Mouse (Mus musculus): ENCODE measurements at regions not wholly inside any gene's neighbourhood (a gene's known extent, or its start where the extent isn't known, plus 50 kb on each side); places are given as distances from the start of the nearest gene placed in this dataset.

DNA sequence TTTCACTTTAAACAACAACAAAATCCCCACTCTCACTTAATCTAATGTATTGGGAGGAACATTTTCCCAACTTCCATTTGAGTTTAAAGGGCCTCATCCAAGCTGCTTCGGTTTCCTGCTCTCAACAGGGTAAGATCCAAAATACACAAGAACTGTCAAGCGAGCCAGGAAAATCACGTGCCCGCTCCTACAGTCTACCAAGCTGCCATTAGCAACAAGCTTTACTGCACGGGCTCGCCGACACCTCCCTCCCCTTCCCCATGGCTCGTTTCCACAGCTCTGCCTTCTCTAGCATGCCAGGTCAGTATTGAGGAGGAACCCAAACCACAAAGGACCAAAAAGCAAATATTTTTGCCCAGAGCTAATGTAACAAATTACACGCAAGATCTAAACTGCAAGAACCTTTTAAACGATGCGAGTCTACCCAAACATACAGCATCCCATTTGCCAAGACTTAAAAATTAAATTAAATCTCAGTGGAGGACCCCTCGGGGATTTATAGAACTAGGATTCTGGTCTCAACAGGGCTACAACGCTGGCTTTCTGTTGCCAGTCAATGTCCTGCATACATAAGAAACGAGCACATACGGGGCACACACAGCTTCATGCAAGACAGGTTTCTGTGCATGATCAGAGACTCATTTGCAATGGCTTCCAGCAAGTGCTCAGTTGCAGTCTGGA, 435.4 kb upstream of the Jarid2 start:
- DNase-seq (ENCODE audit: low spot score): no peak

DNA sequence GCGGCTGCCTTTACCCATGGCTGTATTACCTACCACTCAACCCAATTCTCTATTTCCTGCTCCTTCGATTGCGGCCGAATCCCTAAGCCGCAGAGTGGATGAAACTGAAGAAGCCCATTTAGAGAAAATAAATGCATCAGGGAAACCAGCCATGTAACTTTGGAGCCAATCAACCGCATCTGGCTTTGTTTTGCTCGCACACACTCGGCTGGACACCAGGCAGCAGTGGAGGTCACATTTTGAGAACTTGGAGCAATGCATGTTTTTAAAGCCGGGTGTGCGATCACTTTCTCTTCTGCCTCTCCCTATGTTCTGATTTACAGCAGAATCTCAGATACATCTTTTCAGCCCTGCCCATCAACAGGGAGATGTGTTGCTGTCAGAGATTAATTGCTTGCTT, 433.7 kb upstream of the Jarid2 start:
- no peak for DNase-seq (ENCODE audit: low spot score)

DNA sequence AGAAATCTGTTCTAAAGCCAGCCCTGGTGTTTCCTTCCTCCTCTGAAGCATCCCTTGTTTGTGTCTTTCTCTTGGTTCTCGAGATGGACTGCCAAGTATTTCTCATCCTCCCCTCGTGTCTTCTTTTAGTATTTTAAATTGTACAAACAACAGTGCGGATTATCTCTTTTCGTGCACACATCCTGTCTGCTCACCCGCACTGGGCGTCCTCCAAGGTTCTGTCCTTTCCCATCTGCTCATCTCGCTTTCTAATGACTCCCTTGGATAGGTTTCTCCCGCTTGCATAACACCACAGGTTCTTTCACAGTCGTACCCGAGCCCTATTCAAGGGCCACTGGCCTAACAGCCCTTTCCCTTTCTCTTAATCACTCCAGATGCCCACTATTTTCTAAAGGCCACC, 428.7 kb upstream of the Jarid2 start:
- DNase-seq (ENCODE audit: low spot score): no peak

DNA sequence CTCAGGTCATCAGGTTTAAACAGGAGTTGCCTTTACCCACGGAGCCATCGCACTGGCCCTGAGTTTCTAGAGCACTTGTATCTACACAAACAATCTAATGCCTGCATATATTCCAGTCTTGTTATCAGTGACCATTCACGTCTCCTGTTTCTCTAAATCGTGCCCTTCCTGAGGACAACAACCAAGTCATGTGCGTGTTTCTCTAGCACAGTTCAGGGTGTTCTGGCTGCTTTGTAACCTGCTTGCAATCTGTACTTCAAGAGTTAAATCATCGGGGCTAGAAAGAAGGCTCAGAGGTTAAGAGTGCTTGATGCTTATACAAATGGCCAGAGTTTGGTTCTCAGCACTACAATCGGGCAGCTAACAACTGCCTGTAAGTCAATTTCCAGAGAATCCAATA, 428.1 kb upstream of the Jarid2 start:
- no peak for DNase-seq (ENCODE audit: low spot score)

DNA sequence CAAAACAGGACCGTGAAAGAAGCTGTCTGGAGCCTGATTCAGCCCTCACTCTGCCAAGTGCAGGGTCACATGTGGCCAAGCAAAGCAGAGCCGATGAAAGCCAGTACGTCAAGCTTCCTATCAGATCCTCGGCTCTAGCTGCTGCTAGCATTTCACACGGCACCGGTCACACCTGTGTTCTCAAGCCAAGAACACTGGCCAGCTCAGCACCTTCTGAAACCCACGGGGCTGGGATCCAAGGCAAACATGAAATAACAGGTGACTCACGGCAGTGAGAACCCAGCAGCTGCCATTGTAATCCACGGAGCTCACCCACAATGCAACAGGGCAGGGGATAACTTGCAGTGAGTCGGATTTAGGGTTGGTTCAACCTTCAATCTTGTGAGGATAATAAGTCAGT, 427.3 kb upstream of the Jarid2 start:
- peak; percentile 33 for DNase-seq (ENCODE audit: low spot score)

DNA sequence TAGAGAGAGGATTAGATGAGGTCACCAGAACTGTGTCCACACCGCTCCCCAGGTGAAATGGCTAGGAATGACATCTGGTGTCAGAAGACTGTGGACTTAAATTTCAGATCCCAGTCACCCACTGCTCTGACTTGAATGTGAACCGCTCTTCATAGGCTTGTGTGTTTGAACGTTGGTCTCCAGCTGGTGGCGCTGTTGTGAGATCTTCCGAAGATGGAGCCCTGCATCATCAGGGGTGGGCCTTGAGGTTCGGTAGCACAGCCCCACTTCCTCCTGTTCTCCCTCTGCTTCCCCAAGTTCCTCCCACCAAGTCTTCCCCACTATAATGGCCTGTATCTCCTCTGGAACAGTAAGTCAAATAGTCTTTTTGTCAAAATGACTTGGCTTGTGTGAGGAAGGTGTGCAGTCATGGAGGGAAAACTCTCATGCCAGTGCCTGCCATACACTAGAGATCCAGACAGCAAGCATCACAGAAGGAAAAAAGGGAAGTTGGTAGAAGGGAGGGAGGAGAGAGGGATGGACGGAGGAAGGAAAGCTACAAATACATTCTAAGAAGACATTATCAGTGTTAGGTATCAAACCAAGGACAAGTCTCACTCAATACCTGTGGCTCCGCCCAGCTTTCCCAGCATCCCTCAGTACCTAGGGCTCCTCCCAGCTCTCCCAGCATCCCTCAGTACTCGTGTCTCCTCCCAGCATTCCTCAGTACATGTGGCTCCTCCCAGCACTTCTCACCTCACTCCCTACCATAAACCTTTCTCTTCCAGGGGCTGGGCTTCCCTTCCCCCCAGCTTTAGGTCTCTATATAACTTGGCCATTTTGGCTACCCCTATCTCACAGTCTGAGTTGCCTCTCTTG, 423.9 kb upstream of the Jarid2 start:
- no peak for DNase-seq (ENCODE audit: low spot score)

DNA sequence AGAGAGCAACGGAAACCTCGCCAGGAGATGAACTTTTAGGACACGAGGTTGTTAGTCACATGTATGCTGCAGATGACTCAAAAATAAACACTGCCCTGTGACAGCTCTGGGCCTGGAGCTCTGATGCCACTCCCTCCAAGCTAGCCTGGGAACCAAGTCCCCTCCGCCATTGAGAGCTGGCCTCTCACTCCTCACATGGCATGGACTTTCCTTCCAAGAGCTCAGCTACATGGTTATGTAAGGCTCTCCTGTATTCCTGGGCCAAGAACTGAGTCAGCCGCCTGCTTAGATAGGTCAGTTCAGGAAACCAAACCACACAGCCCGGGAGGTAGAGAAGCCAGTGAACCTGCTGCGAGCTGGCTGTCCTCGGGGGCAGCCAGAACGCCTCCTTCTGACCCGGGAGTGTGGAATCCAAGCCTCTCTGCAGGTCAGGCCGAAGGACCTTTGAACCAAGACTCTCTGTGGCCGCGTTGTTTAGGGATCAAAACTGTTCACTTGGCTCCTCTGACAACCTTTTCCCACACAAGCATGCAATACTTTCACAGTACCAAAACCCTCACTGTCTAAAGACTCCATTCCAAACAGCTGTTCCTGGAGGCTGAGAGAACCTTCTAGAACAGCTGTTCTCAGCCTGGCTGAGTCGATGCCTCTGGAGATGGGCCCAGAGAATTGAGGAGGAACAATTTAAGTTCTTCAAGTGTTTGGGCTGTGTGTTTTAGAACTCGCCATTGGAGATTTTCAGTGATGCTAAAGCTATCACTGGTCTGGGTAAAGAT, 422.8 kb upstream of the Jarid2 start:
- DNase-seq (ENCODE audit: low spot score): peak; percentile 80

DNA sequence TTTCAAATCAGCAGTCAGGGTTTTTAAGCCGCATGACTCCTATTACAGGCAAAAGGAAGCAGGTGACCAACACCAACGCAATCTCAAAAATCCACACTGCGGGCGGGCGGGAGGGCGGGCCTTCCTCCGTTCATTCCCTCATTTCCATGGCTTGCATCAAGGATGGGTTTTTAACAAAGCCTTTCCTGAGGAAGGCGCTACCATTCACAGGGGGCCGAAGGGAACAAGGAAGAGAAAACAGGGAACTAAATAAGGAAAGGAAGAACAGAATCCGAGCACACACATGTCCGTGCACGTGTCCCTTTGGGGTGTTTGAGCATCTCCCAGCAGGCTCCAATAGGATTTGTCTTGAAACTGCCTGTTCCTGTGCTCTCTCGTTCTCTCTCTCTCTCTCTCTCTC, 421.0 kb upstream of the Jarid2 start:
- no peak for DNase-seq (ENCODE audit: low spot score)

DNA sequence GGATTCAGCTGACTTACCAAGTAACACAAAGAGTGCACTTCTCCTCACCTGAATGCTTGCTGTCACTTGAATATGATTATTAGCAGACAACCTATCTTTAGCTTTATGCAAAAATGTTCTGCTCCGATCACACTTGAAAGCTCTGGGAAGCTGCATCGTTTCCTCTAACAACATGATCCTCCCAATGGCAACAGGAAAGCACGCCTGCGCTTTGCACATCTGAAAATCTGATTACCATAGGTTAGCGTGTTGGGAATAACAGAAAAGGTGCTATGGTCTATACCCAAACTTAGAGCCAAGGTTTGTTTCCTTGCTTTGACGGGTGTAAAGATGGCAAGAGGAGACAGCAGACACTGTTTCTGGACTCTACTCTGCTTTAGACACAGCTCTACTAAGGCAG, 417.0 kb upstream of the Jarid2 start:
- DNase-seq (ENCODE audit: low spot score): no peak

DNA sequence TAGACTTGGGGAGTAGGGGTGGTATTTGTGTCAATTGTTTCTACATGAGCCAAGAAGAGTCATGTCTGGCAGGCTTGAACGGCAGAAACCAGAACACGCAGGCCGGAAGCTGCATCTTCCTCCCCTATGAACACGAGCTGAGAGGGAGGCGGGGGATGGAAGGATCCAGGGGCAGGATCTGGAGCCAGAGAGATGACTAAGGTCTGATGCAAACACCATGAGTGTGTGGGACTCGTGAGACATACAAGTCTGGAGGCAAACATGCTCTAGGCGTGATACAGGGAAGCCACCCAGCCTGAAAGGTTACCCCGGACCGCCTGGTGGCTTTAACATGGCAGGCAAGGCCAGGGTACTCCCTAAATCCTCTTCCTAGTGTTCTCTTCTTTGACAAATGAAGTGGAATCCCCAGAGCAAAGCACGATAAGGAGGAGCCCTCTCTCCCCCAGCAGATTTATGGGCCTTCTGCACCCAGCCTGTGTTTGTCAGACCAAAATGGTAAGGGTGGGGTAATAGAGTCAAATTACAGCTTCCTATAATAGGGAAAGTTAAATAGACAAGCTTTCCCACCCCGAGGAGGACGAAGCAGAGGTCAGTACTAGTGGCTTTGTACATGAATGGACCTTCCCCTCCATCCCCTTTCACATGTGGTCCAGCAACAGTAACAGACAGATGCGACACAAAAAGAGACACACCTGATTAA, 412.4 kb upstream of the Jarid2 start:
- DNase-seq (ENCODE audit: low spot score): no peak

DNA sequence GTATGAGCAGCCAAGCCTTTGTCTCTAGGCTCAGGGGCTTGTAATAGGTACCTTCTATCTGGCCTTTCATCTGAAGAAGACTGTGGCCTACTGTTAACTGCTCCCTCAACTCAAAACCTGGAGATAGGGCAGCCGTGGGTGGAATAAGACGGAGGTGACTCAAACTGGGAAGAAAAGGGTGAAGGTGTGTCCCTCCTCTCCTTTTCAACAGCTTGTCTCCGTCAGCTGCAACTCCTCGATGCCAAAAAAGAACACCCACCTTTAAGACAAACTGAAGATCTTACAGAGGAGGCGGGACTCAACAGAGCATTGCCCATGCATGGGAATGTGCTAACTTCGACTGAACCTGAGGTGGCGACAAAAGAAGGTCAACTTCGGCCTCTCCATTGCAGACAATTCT, 411.7 kb upstream of the Jarid2 start:
- no peak for DNase-seq (ENCODE audit: low spot score)

DNA sequence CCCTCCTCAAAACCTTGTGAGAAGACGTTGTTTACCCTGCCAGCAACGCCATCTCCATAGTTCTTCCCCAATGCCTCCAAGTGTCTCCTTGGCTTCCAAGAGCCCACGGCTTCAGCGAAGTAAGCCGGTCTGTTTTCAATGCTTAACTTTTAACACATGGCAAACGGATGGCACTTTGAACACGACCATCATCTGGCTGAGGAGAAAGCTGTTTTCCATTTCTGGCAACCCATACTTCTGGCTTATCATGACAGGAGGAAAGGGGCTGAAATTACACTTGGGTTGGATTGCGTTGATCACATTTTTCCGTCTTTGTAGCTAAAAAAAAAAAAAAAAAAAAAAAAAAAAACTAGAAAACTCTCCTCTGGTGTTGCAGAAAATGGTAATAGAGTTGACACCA, 410.2 kb upstream of the Jarid2 start:
- no peak for DNase-seq (ENCODE audit: low spot score)

DNA sequence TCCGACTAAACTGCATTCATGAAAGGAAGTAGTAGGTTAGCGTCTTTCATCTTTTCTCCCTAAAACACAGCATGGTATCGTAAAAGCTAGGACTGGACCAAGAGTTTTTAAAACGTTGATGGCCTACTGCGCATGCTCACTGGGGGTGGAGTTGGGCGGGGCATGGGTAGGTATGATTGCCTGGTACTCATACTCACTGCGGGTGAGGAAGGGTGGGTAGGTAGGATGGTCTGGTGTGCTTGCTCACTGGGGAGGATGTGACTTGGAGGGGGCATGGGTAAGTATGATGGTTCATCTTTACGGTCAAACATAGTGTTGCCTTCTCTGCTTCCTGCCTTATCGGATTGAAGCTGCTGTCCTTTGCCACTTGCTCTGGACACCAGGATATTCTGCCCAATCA, 409.8 kb upstream of the Jarid2 start:
- no peak for DNase-seq (ENCODE audit: low spot score)

DNA sequence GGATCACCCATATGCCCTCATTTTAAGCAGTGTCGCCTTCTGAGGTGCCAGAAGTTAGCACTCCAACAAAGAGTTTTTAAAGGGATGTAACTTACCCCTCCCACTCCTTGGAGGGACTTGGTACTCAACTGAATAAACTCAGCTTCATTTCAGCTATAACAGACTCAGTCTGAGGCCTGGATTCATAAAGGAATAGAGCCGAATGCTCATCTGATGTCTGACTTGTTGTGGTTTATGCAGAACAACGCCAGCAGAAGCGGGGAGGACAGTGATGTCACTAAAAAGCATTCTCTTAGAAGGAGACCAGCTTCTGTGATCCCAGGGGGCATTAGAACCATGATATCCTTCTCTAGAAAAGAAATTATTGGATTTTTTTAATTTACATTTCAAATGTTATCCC, 409.0 kb upstream of the Jarid2 start:
- no peak for DNase-seq (ENCODE audit: low spot score)

DNA sequence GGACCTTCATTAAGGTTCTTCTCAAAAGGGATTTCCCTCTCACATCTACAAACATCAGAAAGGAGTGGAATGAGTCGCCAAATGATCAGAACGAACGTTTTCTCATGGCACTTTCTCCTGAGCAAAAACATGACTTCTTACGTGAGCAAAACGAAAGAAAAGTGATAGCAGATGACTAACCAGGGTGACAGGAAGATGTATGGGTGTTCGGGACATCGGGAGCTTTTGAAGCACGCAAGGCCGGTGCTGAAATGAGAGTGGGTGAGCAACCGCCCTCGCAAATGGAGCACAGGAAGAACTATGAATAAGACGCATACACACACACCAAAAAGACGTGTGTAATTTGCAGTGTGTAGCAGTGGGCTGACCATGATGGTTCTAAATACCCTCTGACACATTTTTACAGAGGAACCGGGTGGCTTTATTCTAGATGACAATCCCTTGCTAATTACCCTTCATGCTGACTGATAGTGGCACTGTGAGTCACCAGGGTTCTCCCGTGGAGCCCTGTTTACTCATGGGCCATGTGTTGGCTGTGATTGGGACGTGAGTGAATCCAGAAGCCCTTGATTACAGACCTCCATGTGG, 408.2 kb upstream of the Jarid2 start:
- no peak for DNase-seq (ENCODE audit: low spot score)

DNA sequence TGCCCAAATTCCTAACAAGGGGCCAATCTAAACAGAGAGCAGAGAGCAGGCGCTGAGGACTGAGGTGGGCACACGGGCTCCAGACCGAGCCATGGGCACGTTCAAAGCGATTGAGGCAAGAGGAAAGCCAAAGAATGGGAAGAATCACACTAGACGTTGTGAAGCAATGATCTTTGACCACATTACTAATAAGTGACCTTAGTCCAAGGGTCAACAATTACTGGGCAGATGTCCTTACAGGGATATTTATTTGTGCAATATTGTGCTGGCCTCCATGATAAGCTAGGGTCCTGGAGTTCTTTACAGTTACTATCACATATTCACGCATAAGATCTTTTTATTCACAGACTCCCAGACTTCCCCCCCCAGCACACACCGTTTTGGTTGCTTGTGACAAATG, 400.9 kb upstream of the Jarid2 start:
- DNase-seq (ENCODE audit: low spot score): no peak

DNA sequence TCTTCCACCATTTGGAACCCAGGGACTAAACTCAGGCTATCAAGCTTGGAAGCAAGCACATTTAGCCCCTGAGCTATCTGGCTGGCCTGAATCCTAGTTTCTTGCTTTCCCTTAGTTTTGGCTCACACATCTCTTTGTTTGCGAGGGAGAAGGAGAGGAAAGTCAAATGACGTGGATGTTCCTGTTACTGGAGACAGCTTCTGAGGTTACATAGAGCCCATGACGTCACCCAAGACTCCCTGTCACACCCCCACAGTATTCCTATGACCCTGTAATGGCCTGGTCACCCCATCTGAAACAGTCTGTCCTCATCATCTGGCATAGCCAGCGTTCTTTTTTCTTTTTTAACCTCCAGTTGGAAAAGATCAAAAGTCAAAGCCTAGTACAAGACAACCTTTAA, 400.1 kb upstream of the Jarid2 start:
- no peak for DNase-seq (ENCODE audit: low spot score)

DNA sequence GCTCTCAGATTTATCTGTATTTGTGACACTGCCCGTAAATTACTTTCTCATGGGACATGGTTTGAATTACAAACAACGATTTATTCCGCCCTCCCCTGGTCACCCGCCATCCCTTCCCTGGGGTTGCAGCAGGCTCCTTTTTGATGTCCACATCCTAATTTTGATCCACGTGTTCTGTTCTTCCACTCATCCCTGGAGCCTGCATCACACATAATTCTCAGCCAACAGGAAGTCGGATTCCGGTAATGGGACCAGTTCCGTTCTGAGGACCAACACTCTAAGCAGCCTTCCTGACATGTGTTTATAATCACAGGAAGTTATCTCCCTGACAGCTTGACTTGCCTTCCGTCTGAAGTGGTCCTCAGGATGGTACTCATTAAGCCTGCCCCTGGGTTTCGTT, 399.6 kb upstream of the Jarid2 start:
- no peak for DNase-seq (ENCODE audit: low spot score)

DNA sequence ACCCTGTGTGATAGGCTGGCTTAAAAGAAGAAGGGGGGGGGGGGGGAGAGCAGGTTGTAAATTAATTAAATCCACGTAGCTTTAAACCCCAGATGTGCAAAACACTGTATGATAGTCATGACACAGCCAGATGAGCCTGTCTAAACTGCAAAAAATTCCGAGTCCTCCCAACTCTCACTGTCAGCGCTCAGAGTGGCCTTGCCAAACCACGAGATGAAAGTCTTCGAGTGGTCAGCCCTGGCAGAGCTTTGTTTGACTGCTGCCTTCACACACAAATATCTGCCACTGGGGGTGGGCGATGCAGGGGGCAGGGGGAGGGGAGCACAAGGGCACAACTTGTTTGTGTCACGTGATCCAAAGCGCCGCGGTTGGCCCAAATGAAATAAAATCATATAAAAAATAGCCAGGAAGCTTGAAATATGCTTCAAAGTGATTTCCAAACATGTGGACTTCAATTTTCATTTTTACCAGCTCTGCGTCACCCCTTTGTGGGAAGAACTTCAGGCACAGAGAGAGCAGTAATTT, 396.5 kb upstream of the Jarid2 start:
- DNase-seq (ENCODE audit: low spot score): no peak

DNA sequence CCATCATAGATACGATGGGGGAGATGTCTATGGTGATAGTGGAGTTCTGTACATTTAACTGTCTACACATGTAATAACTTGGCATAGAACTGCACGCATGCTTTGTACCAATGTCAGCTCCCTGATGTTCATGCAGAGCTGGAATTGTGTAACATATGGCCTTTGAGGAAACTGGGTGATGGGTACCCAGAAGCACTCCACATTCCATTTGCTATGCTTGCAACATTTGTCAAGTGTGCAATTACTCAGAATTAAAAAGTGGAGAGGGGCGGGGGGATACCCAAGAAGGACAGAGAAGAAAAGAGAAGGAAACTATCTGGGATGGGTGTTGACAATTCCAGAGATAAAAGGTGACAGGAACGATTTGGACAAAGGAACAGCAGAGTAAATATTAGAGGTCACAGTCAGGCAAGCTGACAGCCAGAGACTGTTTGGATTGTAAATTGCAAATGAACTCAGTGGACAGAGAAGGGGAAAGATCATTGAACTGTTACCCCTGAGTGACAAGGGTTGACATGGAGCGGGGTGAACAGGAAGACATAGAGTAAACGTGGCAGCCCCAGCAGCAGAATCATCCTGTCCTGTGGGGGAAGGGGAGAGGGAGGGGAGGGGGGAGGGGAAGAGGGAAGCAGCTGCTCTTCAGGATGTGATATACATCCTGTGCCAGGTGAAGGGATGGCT, 390.1 kb upstream of the Jarid2 start:
- peak; percentile 3 for DNase-seq (ENCODE audit: low spot score)

DNA sequence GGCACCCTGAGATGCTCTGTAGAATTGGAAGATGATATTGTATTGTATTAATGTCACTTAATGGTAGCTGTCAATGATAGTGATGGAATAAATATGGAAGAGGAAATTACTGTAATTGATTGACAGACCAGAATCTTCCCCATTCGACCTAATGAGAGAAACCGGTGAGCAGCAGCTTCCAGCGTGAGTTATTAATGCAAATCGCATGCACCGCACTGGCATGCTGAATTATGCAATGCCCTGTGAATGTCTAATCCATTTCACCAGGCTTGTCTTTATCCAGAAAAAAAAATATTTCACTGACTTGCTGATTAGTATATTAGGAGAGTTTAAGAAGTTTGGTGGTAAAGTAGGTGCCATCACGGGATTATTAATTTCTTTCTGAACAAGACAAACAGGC, 384.2 kb upstream of the Jarid2 start:
- DNase-seq (ENCODE audit: low spot score): no peak
